Mouse (Mus musculus) small intestine, adult 2 months (tissue): ENCODE results near the gene Nrxn1. TPM values are rescaled to one million over a fixed set of nuclear protein-coding genes. Genes with fewer than 3 reads are reported as not detected.
"Not testable (repeated sequence)": the region's sequence is repeated elsewhere in the genome, so short reads cannot be mapped to it uniquely, and the experiment has no call there.

Source experiments
- H3K27ac ChIP-seq: fragments of 200-500 bp; 2 replicates; pipeline ENCODE4 v1.5.1; 2012; ENCODE audit warnings: low read depth, low read length, control low read depth, inconsistent platforms; ENCODE audit not compliant: insufficient read depth
- H3K27me3 ChIP-seq: fragments of 200-500 bp; 2 replicates; pipeline ENCODE4 v1.6.1; 2012; ENCODE audit warnings: mild to moderate bottlenecking, moderate library complexity, low read length, inconsistent platforms; ENCODE audit not compliant: control insufficient read depth, insufficient read depth
- H3K36me3 ChIP-seq: fragments of 200-500 bp; 2 replicates; pipeline ENCODE4 v1.6.1; 2012; ENCODE audit warnings: mild to moderate bottlenecking, low read length, control low read depth, inconsistent platforms; ENCODE audit not compliant: control insufficient read depth, insufficient read depth
- H3K4me1 ChIP-seq: fragments of 200-500 bp; 2 replicates; pipeline ENCODE4 v1.6.1; 2012; ENCODE audit warnings: low read length, inconsistent platforms, mixed read lengths; ENCODE audit not compliant: control insufficient read depth, insufficient read depth, insufficient read length
- H3K4me3 ChIP-seq: fragments of 200-500 bp; 2 replicates; pipeline ENCODE4 v1.5.1; 2012; ENCODE audit warnings: low read depth, mild to moderate bottlenecking, control low read depth, inconsistent platforms, low read length, moderate library complexity
- CTCF ChIP-seq: fragments of 200-500 bp; IDR thresholded peaks from 2 replicates; pipeline ENCODE4 v1.5.1; 2012; ENCODE audit warnings: low read depth, mild to moderate bottlenecking, control low read depth, inconsistent platforms, low read length, moderate library complexity, mixed read lengths; ENCODE audit not compliant: insufficient replicate concordance, insufficient read length; ENCODE audit errors: extremely low read depth
- POLR2A ChIP-seq: fragments of 200-500 bp; IDR thresholded peaks from 2 replicates; pipeline ENCODE4 v1.6.1; 2012; ENCODE audit warnings: low read depth, mild to moderate bottlenecking, control low read depth, inconsistent platforms, low read length, moderate library complexity
- WGBS: fragments of 180-500 bp; shearing (Covaris S2); methylation state at CpG from one replicate; pipeline ENCODE4 v1.1.7; 2018; 5-methylcytosine and 5-hydroxymethylcytosine counted together
- polyA plus RNA-seq: library from polyadenylated mRNA; depleted of rRNA; stranded (reverse); fragments of >200 nt; gene quantifications from 2 replicates; pipeline ENCODE4 v1.2.3, GENCODE M21; 2012

The Nrxn1 gene
- polyA plus RNA-seq, 1 experiment = 0.39 TPM

- no peaks in the 10 kb centered on the region for H3K4me1 ChIP-seq
- H3K36me3 ChIP-seq = no peaks in the 10 kb centered on the region
- TF ChIP-seq CTCF (no peak), POLR2A (no peak)
- no peak overlapping the region for H3K4me3 ChIP-seq
- WGBS = 67% methylated on average over 2 of the region's 2 CpGs
- H3K27me3 ChIP-seq = no peaks in the 10 kb centered on the region
- H3K27ac ChIP-seq = no peak overlapping the region
Observed at GRCm38 (mm10) chr17:90269143-90269542, 823.7 kb downstream of the Nrxn1 start.

GRCm38 (mm10) chr17:90253451-90254131, 839.3 kb downstream of the Nrxn1 start:
- Histone ChIP-seq H3K27me3 (no peaks in the 10 kb centered on the region), H3K27ac (no peak overlapping the region), H3K4me3 (no peak overlapping the region), H3K4me1 (no peaks in the 10 kb centered on the region), H3K36me3 (no peaks in the 10 kb centered on the region)
- 28% methylated on average over 5 of the region's 5 CpGs for WGBS
- TF ChIP-seq CTCF (no peak), POLR2A (no peak)

- Histone ChIP-seq H3K4me1 (no peaks in the 10 kb centered on the region), H3K27me3 (no peaks in the 10 kb centered on the region), H3K27ac (no peak overlapping the region), H3K4me3 (no peak overlapping the region), H3K36me3 (no peaks in the 10 kb centered on the region)
- 63% methylated on average over 1 of the region's 1 CpGs for WGBS
- TF ChIP-seq POLR2A (no peak), CTCF (no peak)
Observed at GRCm38 (mm10) chr17:90252196-90252595, 840.7 kb downstream of the Nrxn1 start.

- no peaks in the 10 kb centered on the region for H3K36me3 ChIP-seq
- H3K27me3 ChIP-seq = no peaks in the 10 kb centered on the region
- TF ChIP-seq POLR2A = no peak
- no peak overlapping the region for H3K27ac ChIP-seq
- no peak overlapping the region for H3K4me3 ChIP-seq
- no peaks in the 10 kb centered on the region for H3K4me1 ChIP-seq
- 86% methylated on average over 7 of the region's 7 CpGs for WGBS
Observed at GRCm38 (mm10) chr17:90247071-90247849, 845.6 kb downstream of the Nrxn1 start.

- H3K4me3 ChIP-seq = no peak overlapping the region
- H3K36me3 ChIP-seq = no peaks in the 10 kb centered on the region
- no peak overlapping the region for H3K27ac ChIP-seq
- TF ChIP-seq CTCF (no peak), POLR2A (no peak)
- 53% methylated on average over 2 of the region's 2 CpGs for WGBS
- no peaks in the 10 kb centered on the region for H3K27me3 ChIP-seq
- no peaks in the 10 kb centered on the region for H3K4me1 ChIP-seq
Observed at GRCm38 (mm10) chr17:90244339-90244738, 848.5 kb downstream of the Nrxn1 start.

- no peaks in the 10 kb centered on the region for H3K36me3 ChIP-seq
- no peak overlapping the region for H3K27ac ChIP-seq
- H3K27me3 ChIP-seq = no peaks in the 10 kb centered on the region
- no peak overlapping the region for H3K4me3 ChIP-seq
- H3K4me1 ChIP-seq = no peaks in the 10 kb centered on the region
- 78% methylated on average over 3 of the region's 3 CpGs for WGBS
- TF ChIP-seq CTCF (no peak), POLR2A (no peak)
Observed at GRCm38 (mm10) chr17:90238964-90239363, 853.9 kb downstream of the Nrxn1 start.

GRCm38 (mm10) chr17:90238517-90238916, 854.4 kb downstream of the Nrxn1 start:
- H3K36me3 ChIP-seq = no peaks in the 10 kb centered on the region
- no peaks in the 10 kb centered on the region for H3K27me3 ChIP-seq
- H3K4me3 ChIP-seq = no peak overlapping the region
- 85% methylated on average over 2 of the region's 2 CpGs for WGBS
- no peaks in the 10 kb centered on the region for H3K4me1 ChIP-seq
- no peak overlapping the region for H3K27ac ChIP-seq
- TF ChIP-seq CTCF (no peak), POLR2A (no peak)

- H3K4me3 ChIP-seq, H3K27me3 ChIP-seq, H3K4me1 ChIP-seq, H3K36me3 ChIP-seq, H3K27ac ChIP-seq: not testable (repeated sequence)
- 77% methylated on average over 1 of the region's 1 CpGs for WGBS
Observed at GRCm38 (mm10) chr17:90235674-90236073, 857.2 kb downstream of the Nrxn1 start.
